Mouse (Mus musculus): Measurements from ENCODE around the gene Prkn.

- TF ChIP-seq CTCF (IDR thresholded peaks at IDR 0.05; ENCODE audit: low read depth, low read length) (no peak), TAL1 (conservative IDR thresholded peaks at IDR 0.05; ENCODE audit: low read depth, low read length) (no peak), GATA1 (IDR thresholded peaks at IDR 0.05; ENCODE audit: borderline replicate concordance, low read length) (no peak)
These were observed 543.3 kb downstream of the Prkn start for GRCm38 (mm10) chr17:11383364-11383962.

All from G1E (cell line).